Mouse (Mus musculus) ES-Bruce4 (cell line): ENCODE results near the gene Ahdc1.

Source experiments
- CTCF ChIP-seq: IDR thresholded peaks from one replicate; pipeline ENCODE4 v1.8.1; 2011; ENCODE audit warnings: low read depth, low read length
- POLR2A ChIP-seq: IDR thresholded peaks from one replicate; pipeline ENCODE4 v1.8.1; 2011; ENCODE audit warnings: low read length; ENCODE audit not compliant: insufficient read depth

DNA sequence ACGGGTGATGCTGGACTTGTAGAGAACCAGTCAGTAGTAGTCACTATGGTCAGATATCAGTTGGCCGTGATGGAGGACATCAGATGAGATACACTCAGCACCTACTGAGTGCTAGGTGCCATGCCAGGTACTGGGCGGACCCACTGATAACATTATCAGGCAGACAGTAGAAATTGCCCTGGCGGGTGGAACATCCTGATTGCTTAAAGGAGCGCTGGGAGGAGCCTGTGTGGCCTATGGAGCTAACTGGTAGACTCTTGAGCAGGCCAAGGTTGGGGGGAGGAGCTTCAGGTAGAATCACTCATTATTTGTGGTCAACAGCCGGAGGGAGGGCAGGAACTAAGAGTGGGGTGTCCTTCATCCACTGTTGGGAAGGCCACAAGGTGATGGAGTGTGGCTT lies 17.1 kb downstream of the Ahdc1 start:
- TF ChIP-seq POLR2A (no peak), CTCF (no peak)
